Mouse (Mus musculus): ENCODE data around the gene Nmt2.

DNA sequence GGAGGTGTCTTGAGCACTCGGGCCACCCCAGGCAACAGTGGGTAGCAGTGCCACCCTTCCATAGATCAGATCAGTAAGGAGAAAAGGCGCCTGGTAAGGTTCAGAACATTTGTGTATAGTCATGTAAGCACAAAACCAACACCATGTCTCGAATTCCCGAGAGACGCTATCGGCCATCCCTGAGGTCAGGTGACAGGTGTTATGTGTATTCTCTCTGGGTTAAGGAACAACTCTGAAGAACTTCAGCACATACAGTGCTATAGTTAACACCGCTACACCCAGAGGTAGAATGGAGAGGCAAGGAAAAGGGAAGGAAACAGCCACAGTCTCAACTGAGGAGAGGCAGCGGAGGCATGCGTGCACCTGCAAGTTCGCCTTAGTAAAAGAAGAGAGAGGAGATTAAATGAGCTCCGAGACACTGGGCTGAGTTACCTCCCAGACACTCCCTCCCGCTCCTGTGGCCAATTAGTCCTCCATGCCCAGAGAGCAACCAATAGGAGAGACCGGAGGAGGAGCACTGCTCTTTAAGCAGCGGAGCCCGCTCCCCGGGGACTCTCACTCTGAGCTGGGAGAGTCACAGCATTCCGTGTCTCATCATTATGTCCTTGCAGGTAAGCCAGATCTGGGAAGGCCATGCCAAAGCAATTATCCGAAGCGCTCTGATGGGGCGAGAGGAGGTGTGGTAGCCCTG is 51.7 kb downstream of the Nmt2 start, which contains the start of gene Acbd7:
- TF ChIP-seq CTCF (IDR thresholded peaks at IDR 0.05; ENCODE audit: extremely low read depth, insufficient read length, insufficient replicate concordance, low read depth, low read length), result no peak
- no peak for TF ChIP-seq POLR2A (IDR thresholded peaks at IDR 0.05; ENCODE audit: low read depth, low read length)

Data from small intestine, adult 2 months (tissue).